Mouse (Mus musculus) midbrain, embryonic 15.5 days (tissue): Measurements from ENCODE around the gene Ffar4. TPM values are rescaled to one million over a fixed set of nuclear protein-coding genes. Genes with fewer than 3 reads are reported as not detected.

Source experiments
- ATAC-seq: fragments of 200-750 bp; cut with Nextera tagmentation; replicated peaks from 2 replicates; pipeline ENCODE4 v1.8.0; 2017; ENCODE audit warnings: moderate TSS enrichment
- H3K27ac ChIP-seq: fragments of 300-500 bp; sonication (generic); 2 replicates; pipeline ENCODE4 v1.5.1; 2015; ENCODE audit warnings: mild to moderate bottlenecking, inconsistent platforms
- H3K27me3 ChIP-seq: fragments of 300-500 bp; sonication (generic); replicated peaks from 2 replicates; pipeline ENCODE4 v1.6.1; 2015; ENCODE audit warnings: inconsistent platforms
- H3K36me3 ChIP-seq: fragments of 300-500 bp; sonication (generic); replicated peaks from 2 replicates; pipeline ENCODE4 v1.6.1; 2015; ENCODE audit warnings: inconsistent platforms
- H3K4me1 ChIP-seq: fragments of 300-500 bp; sonication (generic); 2 replicates; pipeline ENCODE4 v1.6.1; 2015; ENCODE audit warnings: inconsistent platforms
- H3K4me2 ChIP-seq: fragments of 300-500 bp; sonication (generic); 2 replicates; pipeline ENCODE4 v1.6.1; 2015; ENCODE audit warnings: inconsistent platforms, mild to moderate bottlenecking, moderate library complexity
- H3K4me3 ChIP-seq: fragments of 300-500 bp; sonication (generic); 2 replicates; pipeline ENCODE4 v1.5.1; 2015; ENCODE audit warnings: mild to moderate bottlenecking, inconsistent platforms
- H3K9ac ChIP-seq: fragments of 300-500 bp; sonication (generic); 2 replicates; pipeline ENCODE4 v1.6.1; 2015; ENCODE audit warnings: mild to moderate bottlenecking, inconsistent platforms
- H3K9me3 ChIP-seq: fragments of 300-500 bp; sonication (generic); 2 replicates; pipeline ENCODE4 v1.6.1; 2016; ENCODE audit warnings: inconsistent platforms
- WGBS: fragments of 180-500 bp; shearing (Covaris S2); methylation state at CpG from one replicate; pipeline ENCODE4 v1.1.7; 2015; ENCODE audit warnings: mixed read lengths; 5-methylcytosine and 5-hydroxymethylcytosine counted together
- polyA plus RNA-seq: library from polyadenylated mRNA; unstranded; fragments of >200 nt; fragmentation: Nextera tagmentation; extraction: Ambion mirVana; gene quantifications from 2 replicates; pipeline ENCODE4 v1.2.1, GENCODE M21; 2015

Gene Ffar4
- 0.20 and 0.43 TPM in 2 replicates for polyA plus RNA-seq

GRCm38 (mm10) chr19:38096858-38097758 lies at the start of gene Ffar4:
TSS of gene Ffar4 (plus strand) at chr19:38097071.
- H3K27me3 ChIP-seq = peaks cover 38% of the 10 kb centered on the region
- H3K9me3 ChIP-seq = no peaks in the 10 kb centered on the region
- H3K4me2 ChIP-seq = peak within 1 kb of the TSS; percentile 61
- H3K9ac ChIP-seq = 0 out of 2 replicates have a peak within 1 kb of the TSS, but pooled peaks have one; percentile 13
- peak within 1 kb of the TSS; percentile 36 for H3K4me3 ChIP-seq
- H3K27ac ChIP-seq = no peak within 1 kb of the TSS
- WGBS = under 1% methylated on average over 77 of the region's 77 CpGs
- H3K36me3 ChIP-seq = no peaks in the 10 kb centered on the region
- peaks cover 11% of the 10 kb centered on the region for H3K4me1 ChIP-seq
- ATAC-seq = peak; percentile 76

GRCm38 (mm10) chr19:38049686-38050085 lies 47.2 kb upstream of the Ffar4 start:
- no peak overlapping the region for H3K4me2 ChIP-seq
- no peaks in the 10 kb centered on the region for H3K9me3 ChIP-seq
- H3K36me3 ChIP-seq = no peaks in the 10 kb centered on the region
- H3K27me3 ChIP-seq = no peaks in the 10 kb centered on the region
- H3K27ac ChIP-seq = no peak overlapping the region
- 86% methylated on average over 1 of the region's 1 CpGs for WGBS
- peaks cover 10% of the 10 kb centered on the region for H3K4me1 ChIP-seq
- ATAC-seq = no peak
- H3K9ac ChIP-seq = no peak overlapping the region
- H3K4me3 ChIP-seq = no peak overlapping the region

- no peaks in the 10 kb centered on the region for H3K9me3 ChIP-seq
- H3K4me1 ChIP-seq = peaks cover 19% of the 10 kb centered on the region
- H3K27me3 ChIP-seq = no peaks in the 10 kb centered on the region
- H3K27ac ChIP-seq = no peak overlapping the region
- WGBS = 30% methylated on average over 8 of the region's 8 CpGs
- no peaks in the 10 kb centered on the region for H3K36me3 ChIP-seq
- H3K4me3 ChIP-seq = peak overlapping the region; percentile 72
- no peak for ATAC-seq
- peak overlapping the region; percentile 59; the same call in 1 of the 2 replicates for H3K9ac ChIP-seq
- peak overlapping the region; percentile 95 for H3K4me2 ChIP-seq
Measured at GRCm38 (mm10) chr19:38053227-38054041, 43.4 kb upstream of the Ffar4 start.

GRCm38 (mm10) chr19:38054149-38054719 lies 42.6 kb upstream of the Ffar4 start:
- Histone ChIP-seq H3K27ac (peak overlapping the region; percentile 56), H3K9ac (peak overlapping the region; percentile 59), H3K4me2 (peak overlapping the region; percentile 95), H3K9me3 (no peaks in the 10 kb centered on the region), H3K4me3 (peak overlapping the region; percentile 72), H3K4me1 (peaks cover 19% of the 10 kb centered on the region), H3K36me3 (no peaks in the 10 kb centered on the region), H3K27me3 (no peaks in the 10 kb centered on the region)
- ATAC-seq = peak; percentile 94
- whole genome bisulfite sequencing = under 1% methylated on average over 23 of the region's 23 CpGs

GRCm38 (mm10) chr19:38054720-38055192 lies 42.1 kb upstream of the Ffar4 start, which contains the start of gene Cep55:
TSS of gene Cep55 (plus strand) at chr19:38055011.
- ATAC-seq = peak; percentile 97
- Histone ChIP-seq H3K4me3 (peak within 1 kb of the TSS; percentile 72), H3K27ac (peak within 1 kb of the TSS; percentile 56), H3K27me3 (no peaks in the 10 kb centered on the region), H3K4me1 (peaks cover 19% of the 10 kb centered on the region), H3K9ac (peak within 1 kb of the TSS; percentile 59), H3K9me3 (no peaks in the 10 kb centered on the region), H3K36me3 (no peaks in the 10 kb centered on the region), H3K4me2 (peak within 1 kb of the TSS; percentile 95)
- WGBS = under 1% methylated on average over 32 of the region's 36 CpGs

GRCm38 (mm10) chr19:38055798-38056197 lies 41.1 kb upstream of the Ffar4 start:
- Histone ChIP-seq H3K9ac (no peak overlapping the region), H3K4me3 (peak overlapping the region; percentile 72), H3K4me1 (peaks cover 19% of the 10 kb centered on the region), H3K36me3 (no peaks in the 10 kb centered on the region), H3K27ac (no peak overlapping the region), H3K4me2 (peak overlapping the region; percentile 95), H3K9me3 (no peaks in the 10 kb centered on the region), H3K27me3 (no peaks in the 10 kb centered on the region)
- WGBS = 16% methylated on average over 6 of the region's 6 CpGs
- ATAC-seq = no peak

- WGBS = 48% methylated on average over 3 of the region's 3 CpGs
Measured at GRCm38 (mm10) chr19:38056276-38056675, 40.6 kb upstream of the Ffar4 start.

GRCm38 (mm10) chr19:38056931-38057330 lies 39.9 kb upstream of the Ffar4 start:
- Histone ChIP-seq H3K4me1 (peaks cover 19% of the 10 kb centered on the region), H3K9ac (no peak overlapping the region), H3K27ac (no peak overlapping the region), H3K36me3 (no peaks in the 10 kb centered on the region), H3K4me2 (no peak overlapping the region), H3K27me3 (no peaks in the 10 kb centered on the region), H3K4me3 (no peak overlapping the region), H3K9me3 (no peaks in the 10 kb centered on the region)
- 88% methylated on average over 8 of the region's 8 CpGs for WGBS
- no peak for ATAC-seq

More at GRCm38 (mm10) chr19:38056276-38056675, 40.6 kb upstream of the Ffar4 start:
- Histone ChIP-seq H3K27ac (no peak overlapping the region), H3K4me1 (peaks cover 19% of the 10 kb centered on the region), H3K4me2 (peak overlapping the region; percentile 95; the same call in 1 of the 2 replicates), H3K27me3 (no peaks in the 10 kb centered on the region), H3K4me3 (no peak overlapping the region), H3K9ac (no peak overlapping the region), H3K9me3 (no peaks in the 10 kb centered on the region), H3K36me3 (no peaks in the 10 kb centered on the region)
- no peak for ATAC-seq

GRCm38 (mm10) chr19:38063201-38063600 lies 33.7 kb upstream of the Ffar4 start:
- Histone ChIP-seq H3K36me3 (no peaks in the 10 kb centered on the region), H3K27me3 (no peaks in the 10 kb centered on the region), H3K4me3 (no peak overlapping the region), H3K4me2 (no peak overlapping the region), H3K27ac (no peak overlapping the region), H3K9me3 (no peaks in the 10 kb centered on the region), H3K4me1 (no peaks in the 10 kb centered on the region), H3K9ac (no peak overlapping the region)
- 90% methylated on average over 3 of the region's 3 CpGs for WGBS
- no peak for ATAC-seq

- H3K4me3 ChIP-seq = no peak overlapping the region
- H3K9me3 ChIP-seq = no peaks in the 10 kb centered on the region
- no peak overlapping the region for H3K9ac ChIP-seq
- H3K27ac ChIP-seq = no peak overlapping the region
- no peak for ATAC-seq
- H3K36me3 ChIP-seq = no peaks in the 10 kb centered on the region
- no peaks in the 10 kb centered on the region for H3K27me3 ChIP-seq
- H3K4me1 ChIP-seq = no peaks in the 10 kb centered on the region
- 89% methylated on average over 1 of the region's 1 CpGs for WGBS
- H3K4me2 ChIP-seq = no peak overlapping the region
Measured at GRCm38 (mm10) chr19:38064051-38064450, 32.8 kb upstream of the Ffar4 start.

GRCm38 (mm10) chr19:38073226-38073625 lies 23.6 kb upstream of the Ffar4 start:
- H3K36me3 ChIP-seq = no peaks in the 10 kb centered on the region
- H3K9me3 ChIP-seq = no peaks in the 10 kb centered on the region
- whole genome bisulfite sequencing = 95% methylated on average over 5 of the region's 5 CpGs
- no peaks in the 10 kb centered on the region for H3K27me3 ChIP-seq
- no peak overlapping the region for H3K4me2 ChIP-seq
- ATAC-seq = no peak
- H3K9ac ChIP-seq = no peak overlapping the region
- H3K4me1 ChIP-seq = no peaks in the 10 kb centered on the region
- H3K27ac ChIP-seq = no peak overlapping the region
- no peak overlapping the region for H3K4me3 ChIP-seq

GRCm38 (mm10) chr19:38075051-38075450 lies 21.8 kb upstream of the Ffar4 start:
- H3K36me3 ChIP-seq = no peaks in the 10 kb centered on the region
- no peak overlapping the region for H3K9ac ChIP-seq
- no peak overlapping the region for H3K27ac ChIP-seq
- no peaks in the 10 kb centered on the region for H3K27me3 ChIP-seq
- no peak overlapping the region for H3K4me2 ChIP-seq
- H3K4me3 ChIP-seq = no peak overlapping the region
- H3K9me3 ChIP-seq = no peaks in the 10 kb centered on the region
- WGBS = 83% methylated on average over 11 of the region's 11 CpGs
- no peaks in the 10 kb centered on the region for H3K4me1 ChIP-seq
- no peak for ATAC-seq
